Mouse (Mus musculus) forebrain, embryonic 13.5 days (tissue): ENCODE data around the gene Kctd18. TPM values are rescaled to one million over a fixed set of nuclear protein-coding genes. Genes with fewer than 3 reads are reported as not detected.
A peak's percentile ranks its signal among the peaks of the same experiment; 100 is the strongest.
"Not testable (repeated sequence)": the region's sequence is repeated elsewhere in the genome, so short reads cannot be mapped to it uniquely, and the experiment has no call there.

Source experiments
- ATAC-seq: fragments of 200-750 bp; cut with Nextera tagmentation; 2 replicates; pipeline ENCODE4 v1.8.0; 2017
- H3K27ac ChIP-seq: fragments of 300-500 bp; sonication (generic); 2 replicates; pipeline ENCODE4 v1.5.1; 2015; ENCODE audit warnings: inconsistent platforms, mild to moderate bottlenecking, moderate library complexity
- H3K27me3 ChIP-seq: fragments of 300-500 bp; sonication (generic); 2 replicates; pipeline ENCODE4 v1.6.1; 2015; ENCODE audit warnings: mild to moderate bottlenecking, inconsistent platforms
- H3K36me3 ChIP-seq: fragments of 300-500 bp; sonication (generic); 2 replicates; pipeline ENCODE4 v1.6.1; 2015; ENCODE audit warnings: mild to moderate bottlenecking, inconsistent platforms; ENCODE audit not compliant: poor library complexity, severe bottlenecking
- H3K4me1 ChIP-seq: fragments of 300-500 bp; sonication (generic); 2 replicates; pipeline ENCODE4 v1.6.1; 2015; ENCODE audit warnings: inconsistent platforms
- H3K4me2 ChIP-seq: fragments of 300-500 bp; sonication (generic); 2 replicates; pipeline ENCODE4 v1.6.1; 2015; ENCODE audit warnings: inconsistent platforms, mild to moderate bottlenecking, moderate library complexity
- H3K4me3 ChIP-seq: fragments of 300-500 bp; sonication (generic); 2 replicates; pipeline ENCODE4 v1.5.1; 2015; ENCODE audit warnings: mild to moderate bottlenecking, inconsistent platforms
- H3K9ac ChIP-seq: fragments of 300-500 bp; sonication (generic); 2 replicates; pipeline ENCODE4 v1.6.1; 2015; ENCODE audit warnings: mild to moderate bottlenecking, inconsistent platforms
- H3K9me3 ChIP-seq: fragments of 300-500 bp; sonication (generic); replicated peaks from 2 replicates; pipeline ENCODE4 v1.6.1; 2016; ENCODE audit warnings: inconsistent platforms
- WGBS: fragments of 180-500 bp; shearing (Covaris S2); methylation state at CpG from one replicate; pipeline ENCODE4 v1.1.7; 2015; 5-methylcytosine and 5-hydroxymethylcytosine counted together
- polyA plus RNA-seq: library from polyadenylated mRNA; unstranded; fragments of >200 nt; fragmentation: Nextera tagmentation; extraction: Ambion mirVana; gene quantifications from 2 replicates; pipeline ENCODE4 v1.2.1, GENCODE M21; 2015

Kctd18 gene
- 23.7 and 25.0 TPM in 2 replicates for polyA plus RNA-seq

GRCm38 (mm10) chr1:58018856-58019255 lies at the start of gene Kctd18:
Kctd18 (minus strand) TSS chr1:58018956.
- Histone ChIP-seq H3K27ac (no peak within 1 kb of the TSS), H3K4me2 (no peak within 1 kb of the TSS), H3K4me1 (no peaks in the 10 kb centered on the region), H3K9ac (no peak within 1 kb of the TSS), H3K27me3 (no peaks in the 10 kb centered on the region), H3K9me3 (no peaks in the 10 kb centered on the region), H3K4me3 (no peak within 1 kb of the TSS), H3K36me3 (peaks cover 61% of the 10 kb centered on the region)
- WGBS: 94% methylated on average over 7 of the region's 7 CpGs
- no peak for ATAC-seq

GRCm38 (mm10) chr1:58065606-58066005 lies 46.9 kb upstream of the Kctd18 start:
- H3K9me3 ChIP-seq: no peaks in the 10 kb centered on the region
- WGBS: 72% methylated on average over 3 of the region's 3 CpGs
- H3K27me3 ChIP-seq: no peaks in the 10 kb centered on the region
- no peak overlapping the region for H3K27ac ChIP-seq
- ATAC-seq: no peak
- no peaks in the 10 kb centered on the region for H3K36me3 ChIP-seq
- no peaks in the 10 kb centered on the region for H3K4me1 ChIP-seq
- H3K9ac ChIP-seq: no peak overlapping the region
- H3K4me3 ChIP-seq: no peak overlapping the region
- H3K4me2 ChIP-seq: no peak overlapping the region

- 90% methylated on average over 5 of the region's 5 CpGs for whole genome bisulfite sequencing
- H3K27me3 ChIP-seq: no peaks in the 10 kb centered on the region
- no peak overlapping the region for H3K4me3 ChIP-seq
- H3K4me2 ChIP-seq: no peak overlapping the region
- H3K9me3 ChIP-seq: no peaks in the 10 kb centered on the region
- H3K27ac ChIP-seq: no peak overlapping the region
- ATAC-seq: no peak
- no peak overlapping the region for H3K9ac ChIP-seq
- no peaks in the 10 kb centered on the region for H3K36me3 ChIP-seq
- H3K4me1 ChIP-seq: no peaks in the 10 kb centered on the region
Measured at GRCm38 (mm10) chr1:58065151-58065550, 46.4 kb upstream of the Kctd18 start.

- 87% methylated on average over 7 of the region's 7 CpGs for WGBS
- Histone ChIP-seq H3K4me1 (no peaks in the 10 kb centered on the region), H3K9me3 (no peaks in the 10 kb centered on the region), H3K27me3 (no peaks in the 10 kb centered on the region), H3K9ac (no peak overlapping the region), H3K36me3 (no peaks in the 10 kb centered on the region), H3K27ac (no peak overlapping the region), H3K4me2 (no peak overlapping the region), H3K4me3 (no peak overlapping the region)
- no peak for ATAC-seq
Measured at GRCm38 (mm10) chr1:58062131-58062530, 43.4 kb upstream of the Kctd18 start.

DNA sequence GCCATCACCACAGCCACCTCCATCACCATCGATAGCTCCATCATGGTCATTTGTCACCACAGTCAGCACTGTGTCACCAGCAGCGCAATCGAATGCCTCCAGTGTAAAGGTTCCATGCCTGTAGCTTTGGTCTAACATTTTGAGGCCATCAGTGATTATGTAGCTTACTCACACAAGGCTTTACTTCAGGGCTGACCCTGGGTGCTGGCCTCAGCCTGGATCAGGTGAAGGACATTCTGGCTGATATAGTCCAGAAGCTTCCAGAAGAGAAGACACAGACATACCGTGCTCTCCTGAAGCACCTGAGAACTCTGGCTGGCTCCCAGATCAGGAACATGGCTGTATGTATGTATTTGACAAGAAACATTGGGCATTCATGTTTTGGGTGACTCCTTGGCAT lies 40.1 kb upstream of the Kctd18 start:
- 95% methylated on average over 4 of the region's 4 CpGs for WGBS
- no peak overlapping the region for H3K4me3 ChIP-seq
- H3K4me2 ChIP-seq: no peak overlapping the region
- no peaks in the 10 kb centered on the region for H3K9me3 ChIP-seq
- H3K27me3 ChIP-seq: no peaks in the 10 kb centered on the region
- no peaks in the 10 kb centered on the region for H3K36me3 ChIP-seq
- ATAC-seq: no peak
- H3K4me1 ChIP-seq: no peaks in the 10 kb centered on the region
- H3K9ac ChIP-seq: no peak overlapping the region
- H3K27ac ChIP-seq: no peak overlapping the region

DNA sequence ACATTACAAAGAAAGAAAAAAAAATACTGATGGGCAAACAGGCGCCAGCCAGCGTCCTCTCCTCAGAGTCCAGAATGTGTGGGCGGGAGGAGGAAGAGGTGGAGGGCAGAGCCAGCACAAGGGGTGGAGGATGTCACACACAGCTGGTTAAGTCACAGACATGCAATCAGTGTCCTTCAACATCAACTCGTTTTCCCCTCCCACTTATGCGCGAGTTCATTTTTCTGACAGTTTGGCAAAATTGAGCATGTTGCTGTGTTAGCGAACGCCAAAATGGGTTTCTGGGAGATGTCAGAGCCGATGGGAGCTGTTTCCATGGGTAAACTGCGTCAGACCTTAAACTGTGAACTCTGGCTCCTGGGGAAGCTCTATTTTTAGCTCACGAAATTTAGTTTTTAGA lies 38.2 kb upstream of the Kctd18 start:
- Histone ChIP-seq H3K4me3 (no peak overlapping the region), H3K4me2 (no peak overlapping the region), H3K4me1 (no peaks in the 10 kb centered on the region), H3K27ac (no peak overlapping the region), H3K36me3 (no peaks in the 10 kb centered on the region), H3K9me3 (no peaks in the 10 kb centered on the region), H3K9ac (no peak overlapping the region), H3K27me3 (no peaks in the 10 kb centered on the region)
- 81% methylated on average over 11 of the region's 11 CpGs for WGBS
- 0 out of 2 replicates have a peak, but pooled peaks have one; percentile 24 for ATAC-seq

- H3K4me3 ChIP-seq: no peak overlapping the region
- H3K4me1 ChIP-seq: no peaks in the 10 kb centered on the region
- H3K4me2 ChIP-seq: no peak overlapping the region
- H3K9ac ChIP-seq: no peak overlapping the region
- no peaks in the 10 kb centered on the region for H3K36me3 ChIP-seq
- no peak for ATAC-seq
- no peak overlapping the region for H3K27ac ChIP-seq
- WGBS: 84% methylated on average over 13 of the region's 13 CpGs
- H3K27me3 ChIP-seq: no peaks in the 10 kb centered on the region
- no peaks in the 10 kb centered on the region for H3K9me3 ChIP-seq
Measured at GRCm38 (mm10) chr1:58056074-58056807, 37.5 kb upstream of the Kctd18 start.

DNA sequence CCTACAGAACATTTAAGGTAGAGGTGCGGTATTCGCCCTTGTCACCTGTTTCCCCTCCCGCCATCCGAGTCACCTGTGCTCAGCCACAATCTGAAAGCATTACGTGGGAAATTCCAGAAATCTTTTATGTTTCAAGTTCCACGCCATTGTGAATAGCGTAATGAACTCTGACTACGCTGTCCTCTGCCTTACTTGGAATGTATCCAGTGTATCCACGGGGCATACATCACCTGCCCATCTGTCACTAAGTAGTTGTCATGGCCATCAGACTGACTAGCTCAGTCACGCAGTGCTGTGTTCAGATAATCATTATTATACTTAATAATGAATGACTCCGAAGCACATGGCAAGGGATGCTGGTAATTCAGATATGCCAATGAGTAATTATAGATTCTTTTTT lies 36.8 kb upstream of the Kctd18 start:
- no peak for ATAC-seq
- no peaks in the 10 kb centered on the region for H3K27me3 ChIP-seq
- H3K27ac ChIP-seq: no peak overlapping the region
- H3K4me1 ChIP-seq: no peaks in the 10 kb centered on the region
- no peaks in the 10 kb centered on the region for H3K36me3 ChIP-seq
- no peaks in the 10 kb centered on the region for H3K9me3 ChIP-seq
- H3K4me2 ChIP-seq: no peak overlapping the region
- no peak overlapping the region for H3K4me3 ChIP-seq
- WGBS: 80% methylated on average over 11 of the region's 11 CpGs
- no peak overlapping the region for H3K9ac ChIP-seq

- Histone ChIP-seq H3K4me3 (no peak overlapping the region), H3K4me2 (no peak overlapping the region), H3K9ac (no peak overlapping the region), H3K36me3 (no peaks in the 10 kb centered on the region), H3K27ac (no peak overlapping the region), H3K4me1 (peaks cover 12% of the 10 kb centered on the region), H3K27me3 (no peaks in the 10 kb centered on the region), H3K9me3 (no peaks in the 10 kb centered on the region)
- ATAC-seq: no peak
- 88% methylated on average over 5 of the region's 5 CpGs for WGBS
Measured at GRCm38 (mm10) chr1:58049126-58049525, 30.4 kb upstream of the Kctd18 start.

DNA sequence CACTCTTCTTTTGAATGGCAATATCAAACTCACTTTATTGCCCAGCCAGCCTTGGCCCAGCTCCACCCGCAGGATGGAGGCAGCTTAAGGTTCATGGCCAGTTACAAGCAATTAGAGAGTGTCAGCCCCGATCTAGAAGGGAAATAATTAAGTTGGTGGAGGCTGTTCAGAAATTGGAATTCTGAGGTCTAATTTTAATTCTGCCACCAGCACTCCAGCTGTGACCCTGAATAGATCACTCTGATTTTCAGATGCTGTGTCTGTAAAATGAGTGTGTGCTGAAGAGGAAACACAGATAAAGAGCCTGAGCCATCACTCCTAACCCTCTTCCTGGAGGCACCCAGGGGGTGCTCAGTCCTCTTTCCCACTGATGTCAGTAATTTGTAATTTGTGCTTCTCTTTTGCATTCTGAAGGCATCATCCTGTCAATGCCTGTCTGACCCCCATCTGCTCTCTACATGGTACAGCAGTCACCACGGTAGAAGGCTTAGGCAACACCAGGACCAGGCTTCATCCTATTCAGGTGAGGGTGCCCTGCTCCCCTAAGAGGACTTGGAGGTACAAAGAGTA lies 28.1 kb upstream of the Kctd18 start:
- Histone ChIP-seq H3K4me3 (no peak overlapping the region), H3K9me3 (no peaks in the 10 kb centered on the region), H3K4me2 (no peak overlapping the region), H3K27me3 (no peaks in the 10 kb centered on the region), H3K9ac (no peak overlapping the region), H3K36me3 (no peaks in the 10 kb centered on the region), H3K27ac (peak overlapping the region; percentile 65), H3K4me1 (peaks cover 12% of the 10 kb centered on the region)
- peak; percentile 77 for ATAC-seq
- 29% methylated on average over 3 of the region's 3 CpGs for WGBS

GRCm38 (mm10) chr1:58045546-58045945 lies 26.8 kb upstream of the Kctd18 start:
- no peaks in the 10 kb centered on the region for H3K9me3 ChIP-seq
- H3K4me2 ChIP-seq: no peak overlapping the region
- peaks cover 12% of the 10 kb centered on the region for H3K4me1 ChIP-seq
- no peak for ATAC-seq
- H3K4me3 ChIP-seq: no peak overlapping the region
- no peak overlapping the region for H3K27ac ChIP-seq
- WGBS: 63% methylated on average over 5 of the region's 5 CpGs
- H3K9ac ChIP-seq: no peak overlapping the region
- no peaks in the 10 kb centered on the region for H3K36me3 ChIP-seq
- H3K27me3 ChIP-seq: no peaks in the 10 kb centered on the region

- 73% methylated on average over 3 of the region's 3 CpGs for WGBS
- no peaks in the 10 kb centered on the region for H3K36me3 ChIP-seq
- no peak overlapping the region for H3K4me3 ChIP-seq
- H3K4me2 ChIP-seq: no peak overlapping the region
- no peak overlapping the region for H3K9ac ChIP-seq
- H3K27ac ChIP-seq: no peak overlapping the region
- peaks cover 12% of the 10 kb centered on the region for H3K4me1 ChIP-seq
- no peaks in the 10 kb centered on the region for H3K9me3 ChIP-seq
- H3K27me3 ChIP-seq: no peaks in the 10 kb centered on the region
- no peak for ATAC-seq
Measured at GRCm38 (mm10) chr1:58045076-58045475, 26.3 kb upstream of the Kctd18 start.

- not testable (repeated sequence) for H3K27ac ChIP-seq, H3K4me3 ChIP-seq, H3K9ac ChIP-seq, H3K4me2 ChIP-seq, H3K4me1 ChIP-seq, H3K36me3 ChIP-seq, ATAC-seq, H3K27me3 ChIP-seq, H3K9me3 ChIP-seq
- WGBS: 96% methylated on average over 9 of the region's 9 CpGs
Measured at GRCm38 (mm10) chr1:58037306-58037705, 18.6 kb upstream of the Kctd18 start.
